ENCODE assay signal across 25 mouse cellular contexts in the genomic region with DNA sequence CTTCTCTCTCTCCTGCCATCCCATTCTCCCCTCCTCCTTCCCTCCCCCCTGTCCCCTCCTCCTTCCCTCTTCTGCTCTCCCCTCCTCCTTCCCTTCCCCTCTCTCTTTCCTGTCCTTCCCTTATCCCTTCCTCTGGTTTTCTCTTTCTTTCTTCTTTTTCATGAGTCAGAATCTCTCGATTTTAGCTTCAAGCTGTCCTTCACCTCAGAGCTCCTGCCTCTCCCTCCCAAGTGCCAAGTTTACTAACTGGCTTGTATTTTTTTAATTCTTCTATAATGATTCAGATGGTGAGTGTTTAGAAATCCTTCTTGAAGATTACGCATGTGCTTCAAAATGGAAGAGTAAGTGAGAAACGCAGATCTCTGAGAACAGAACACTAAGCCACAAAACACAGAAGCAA.
DNase-seq lines count a peak whose midpoint lies in the region; ATAC-seq lines count a peak whose summit lies in the region.
"Had no signal": no experiment of that assay in that cellular context is flagged by ENCODE, and none has a peak within 500 bp of the region (broad histone marks: within the 10 kb centered on the region; RNA-seq: fewer than 3 reads in every experiment).

No protein-coding gene starts in this region.

- no peaks in the 10 kb centered on the region for H3K27me3 ChIP-seq in lung, embryonic 15.5 days
- H3K27me3 ChIP-seq: CH12.LX; forebrain, embryonic 13.5 days; heart, embryonic 12.5 days; heart, embryonic 15.5 days had no signal

- no peaks in the 10 kb centered on the region for H3K36me3 ChIP-seq in lung, embryonic 15.5 days
- H3K36me3 ChIP-seq: forebrain, embryonic 10.5 days; G1E; heart, embryonic 12.5 days; heart, embryonic 15.5 days had no signal

- WGBS in lung, embryonic 15.5 days = 63% methylated on average over 3 of the region's 3 CpGs

- ATAC-seq in lung, embryonic 15.5 days (ENCODE audit: borderline replicate concordance, extremely low read depth, low FRiP score, low TSS enrichment) = no peak
- ATAC-seq: forebrain, embryonic 13.5 days; forebrain, embryonic 16.5 days; hindbrain, postnatal 0 days; inflammation-experienced regulatory T-cells, adult 6 months had no signal

- H3K9ac ChIP-seq in lung, embryonic 15.5 days = no peak overlapping the region
- H3K9ac ChIP-seq: forebrain, embryonic 13.5 days; heart, embryonic 12.5 days; heart, embryonic 15.5 days; hindbrain, embryonic 14.5 days had no signal

- H3K9me3 ChIP-seq in lung, embryonic 15.5 days = no peaks in the 10 kb centered on the region
- H3K9me3 ChIP-seq: forebrain, embryonic 10.5 days; forebrain, embryonic 13.5 days; heart, embryonic 12.5 days; heart, embryonic 15.5 days had no signal

- H3K4me3 ChIP-seq in lung, embryonic 15.5 days = no peak overlapping the region
- H3K4me3 ChIP-seq: forebrain, embryonic 10.5 days; forebrain, embryonic 13.5 days; gastrocnemius, adult 2 months; heart, embryonic 12.5 days; heart, embryonic 15.5 days had no signal

- H3K4me2 ChIP-seq in lung, embryonic 15.5 days = no peak overlapping the region
- H3K4me2 ChIP-seq: forebrain, embryonic 13.5 days; heart, embryonic 12.5 days; heart, embryonic 15.5 days; hindbrain, embryonic 14.5 days had no signal

- DNase-seq in lung, postnatal 4 days = no peak
- peak; percentile 62 for DNase-seq in NIH3T3 (ENCODE audit: low read depth)
- peak; percentile 25 for DNase-seq in lung, postnatal 10 days
- no peak for DNase-seq in B cell, adult 2 months
- no peak for DNase-seq in frontal cortex, adult 2 months (ENCODE audit: extremely low spot score in 1 of 2, low spot score in 1 of 2)
- DNase-seq: adrenal gland, adult 8-10 months; adrenal gland, postnatal 25 days; cerebellum, adult 18-20 months; cerebellum, adult 9-10 months; cerebellum, postnatal 14 days; gastrocnemius, adult 2 months; gastrocnemius, postnatal 14 days; heart, postnatal 14 days; heart, postnatal 4 days had no signal

- peaks cover 77% of the 10 kb centered on the region for H3K4me1 ChIP-seq in lung, embryonic 15.5 days
- H3K4me1 ChIP-seq: forebrain, embryonic 13.5 days had no signal

- peak overlapping the region; percentile 45; the same call in 1 of the 2 replicates for H3K27ac ChIP-seq in lung, embryonic 15.5 days
- H3K27ac ChIP-seq: forebrain, embryonic 10.5 days; forebrain, embryonic 13.5 days; gastrocnemius, adult 2 months; heart, embryonic 15.5 days; hindbrain, embryonic 14.5 days; hindbrain, postnatal 0 days had no signal

Comparison
In these comparisons a context has a peak if more than half of its experiments do, and no peak if none do; other contexts are left out.
1. DNase-seq: peak in NIH3T3 (single experiment) and lung, postnatal 10 days (single experiment); none in lung, postnatal 4 days (0 of 2), B cell, adult 2 months (0 of 2) and frontal cortex, adult 2 months (0 of 2).